8 mouse cellular contexts compared by ENCODE assay signal in genomic region chr9:83440392-83441357, GRCm38 (mm10). TPM values are rescaled to one million over a fixed set of nuclear protein-coding genes. Genes with fewer than 3 reads are reported as not detected.
DNase-seq lines count a peak whose midpoint lies in the region; ATAC-seq lines count a peak whose summit lies in the region.

TSS of gene Lca5 (minus strand) at chr9:83441127.

- H3K4me1 ChIP-seq in hindbrain, embryonic 15.5 days (replicated peaks), result peaks cover 14% of the 10 kb centered on the region

- no peaks in the 10 kb centered on the region for H3K27me3 ChIP-seq in hindbrain, embryonic 15.5 days

- H3K4me2 ChIP-seq in hindbrain, embryonic 15.5 days, result peak within 1 kb of the TSS; percentile 74

- H3K36me3 ChIP-seq in hindbrain, embryonic 15.5 days, result no peaks in the 10 kb centered on the region

- WGBS in hindbrain, embryonic 15.5 days, result 2% methylated on average over 52 of the region's 57 CpGs

- peak within 1 kb of the TSS; percentile 95 for H3K27ac ChIP-seq in hindbrain, embryonic 15.5 days (replicated peaks)

- peak within 1 kb of the TSS; percentile 57 for H3K9ac ChIP-seq in hindbrain, embryonic 15.5 days

- no peaks in the 10 kb centered on the region for H3K9me3 ChIP-seq in hindbrain, embryonic 15.5 days

- peak; percentile 96 for DNase-seq in gastrocnemius, adult 18-20 months (ENCODE audit: low spot score)
- peak; percentile 94 for DNase-seq in layer of hippocampus, postnatal 36 days
- DNase-seq in lung, postnatal 25 days (ENCODE audit: low spot score), result peak; percentile 96
- DNase-seq in retina, adult 2 months (ENCODE audit: low read depth, low spot score), result peak; percentile 88
- peak; percentile 94 for DNase-seq in thymus, postnatal 25 days

- peak within 1 kb of the TSS; percentile 62 for H3K4me3 ChIP-seq in hindbrain, embryonic 15.5 days

- peak; percentile 97 for ATAC-seq in activated CD4-positive, CD25-positive, alpha-beta regulatory T cell, adult 4 months
- ATAC-seq in common myeloid progenitor, adult 5-6 weeks (replicated peaks; ENCODE audit: low read depth, poor library complexity, severe bottlenecking), result peak; percentile 99
- peak; percentile 98 for ATAC-seq in hindbrain, embryonic 15.5 days (ENCODE audit: low FRiP score, low read depth)

RNA-seq across cellular contexts. Expression of gene Lca5, which starts in this region (rescaled TPM):
- 10 to 100 TPM; 10.0 to 18.5 TPM for polyA plus RNA-seq in activated CD4-positive, CD25-positive, alpha-beta regulatory T cell, adult 4 months (2017; shearing (Covaris generic))
- 2.9 and 4.8 TPM in 2 replicates for total RNA-seq in common myeloid progenitor, adult 5-6 weeks (2017)
- total RNA-seq in gastrocnemius, adult 18-20 months (2021), result 1 to 10 TPM; 1.2 to 1.8 TPM
- polyA plus RNA-seq in hindbrain, embryonic 15.5 days (2015; fragmentation: Nextera tagmentation; extraction: Ambion mirVana), result 13.9 and 14.1 TPM in 2 replicates
- 10 to 100 TPM; 13.4 to 16.1 TPM for total RNA-seq in layer of hippocampus, postnatal 36 days (2021)

Comparison
In these comparisons a context has a peak if more than half of its experiments do, and no peak if none do; other contexts are left out.
1. Peak in every context shown above with its lines: DNase-seq, ATAC-seq, H3K4me3 ChIP-seq and H3K27ac ChIP-seq.